Mouse (Mus musculus) mesoderm, embryonic 11.5 days (tissue): ENCODE results near the gene Tmed9.

Experiments used
- DNase-seq: peaks from one replicate; pipeline ENCODE4 v3.0.0-alpha.2; 2012; ENCODE audit warnings: low read depth, low spot score

Gene Tmed9

GRCm38 (mm10) chr13:55573432-55573831, at the start of gene Tmed9:
Gene Tmed9, plus strand, starts transcription at chr13:55573732.
- no peak for DNase-seq

GRCm38 (mm10) chr13:55523951-55524600, 49.5 kb upstream of the Tmed9 start:
- DNase-seq = no peak

- DNase-seq = no peak
Observed at GRCm38 (mm10) chr13:55525733-55526553, 47.6 kb upstream of the Tmed9 start.

- DNase-seq = no peak
Observed at GRCm38 (mm10) chr13:55527212-55527611, 46.3 kb upstream of the Tmed9 start.

- DNase-seq = no peak
Observed at GRCm38 (mm10) chr13:55527834-55528772, 45.4 kb upstream of the Tmed9 start.

GRCm38 (mm10) chr13:55529198-55529915, 44.2 kb upstream of the Tmed9 start, which contains the start of gene Dok3:
Gene Dok3, minus strand, starts transcription at chr13:55529296.
- DNase-seq = no peak

- DNase-seq = no peak
Observed at GRCm38 (mm10) chr13:55535191-55535590, 38.3 kb upstream of the Tmed9 start.

GRCm38 (mm10) chr13:55535796-55536193, 37.7 kb upstream of the Tmed9 start:
- DNase-seq = no peak

- DNase-seq = peak; percentile 100
Observed at GRCm38 (mm10) chr13:55536194-55537175, 37.0 kb upstream of the Tmed9 start, which contains the start of gene Ddx41. Gene Ddx41, minus strand, starts transcription at chr13:55536658.

- no peak for DNase-seq
Observed at GRCm38 (mm10) chr13:55540933-55541332, 32.6 kb upstream of the Tmed9 start.

- no peak for DNase-seq
Observed at GRCm38 (mm10) chr13:55542891-55543290, 30.6 kb upstream of the Tmed9 start.

- DNase-seq = no peak
Observed at GRCm38 (mm10) chr13:55543447-55543846, 30.1 kb upstream of the Tmed9 start.

GRCm38 (mm10) chr13:55544792-55545191, 28.7 kb upstream of the Tmed9 start:
- no peak for DNase-seq

GRCm38 (mm10) chr13:55547916-55548315, 25.6 kb upstream of the Tmed9 start:
- DNase-seq = no peak

GRCm38 (mm10) chr13:55548426-55548825, 25.1 kb upstream of the Tmed9 start:
- no peak for DNase-seq

GRCm38 (mm10) chr13:55549061-55549460, 24.5 kb upstream of the Tmed9 start:
- no peak for DNase-seq

- no peak for DNase-seq
Observed at GRCm38 (mm10) chr13:55555921-55556320, 17.6 kb upstream of the Tmed9 start.

- DNase-seq = no peak
Observed at GRCm38 (mm10) chr13:55557499-55557898, 16.0 kb upstream of the Tmed9 start.

- DNase-seq = peak; percentile 44
Observed at GRCm38 (mm10) chr13:55563266-55563879, 10.2 kb upstream of the Tmed9 start.
